Mouse (Mus musculus) natural killer cell, adult 2 months (primary cell): ENCODE data around the gene Prrx2.
A peak's percentile ranks its signal among the peaks of the same experiment; 100 is the strongest.

Source experiments
- DNase-seq, 2 experiments: peaks; one replicate each; pipeline ENCODE4 v3.0.0; 2022; ENCODE audit warnings: low spot score in 2 of 2

Gene Prrx2

GRCm38 (mm10) chr2:30834373-30835022, at the start of gene Prrx2:
Gene Prrx2, plus strand, starts transcription at chr2:30834972.
- no peak for DNase-seq

GRCm38 (mm10) chr2:30787466-30787865, 47.3 kb upstream of the Prrx2 start:
- DNase-seq = no peak

- DNase-seq = no peak
Observed at GRCm38 (mm10) chr2:30792061-30792460, 42.7 kb upstream of the Prrx2 start.

GRCm38 (mm10) chr2:30794179-30795108, 40.3 kb upstream of the Prrx2 start:
- DNase-seq = peak; percentile 87 to 91

- DNase-seq = no peak
Observed at GRCm38 (mm10) chr2:30795271-30795888, 39.4 kb upstream of the Prrx2 start.

GRCm38 (mm10) chr2:30795889-30796275, 38.9 kb upstream of the Prrx2 start:
- no peak for DNase-seq

GRCm38 (mm10) chr2:30796382-30796781, 38.4 kb upstream of the Prrx2 start:
- peak; percentile 61 to 71 for DNase-seq

GRCm38 (mm10) chr2:30799456-30799855, 35.3 kb upstream of the Prrx2 start:
- DNase-seq = no peak

GRCm38 (mm10) chr2:30800671-30801066, 34.1 kb upstream of the Prrx2 start:
- DNase-seq = no peak

- peak in 1 of 2 experiments; percentile 17 for DNase-seq
Observed at GRCm38 (mm10) chr2:30801067-30801852, 33.5 kb upstream of the Prrx2 start.

GRCm38 (mm10) chr2:30803604-30804003, 31.2 kb upstream of the Prrx2 start, which contains the start of gene 1700001O22Rik:
Gene 1700001O22Rik, minus strand, starts transcription at chr2:30803661.
- DNase-seq = no peak

- DNase-seq = no peak
Observed at GRCm38 (mm10) chr2:30805983-30806382, 28.8 kb upstream of the Prrx2 start.

- no peak for DNase-seq
Observed at GRCm38 (mm10) chr2:30807147-30807647, 27.6 kb upstream of the Prrx2 start.

GRCm38 (mm10) chr2:30807648-30808295, 27.0 kb upstream of the Prrx2 start, which contains the start of gene Ntmt1:
Gene Ntmt1, plus strand, starts transcription at chr2:30807826.
- DNase-seq = peak; percentile 100

GRCm38 (mm10) chr2:30808296-30808655, 26.5 kb upstream of the Prrx2 start:
- no peak for DNase-seq

GRCm38 (mm10) chr2:30809503-30809902, 25.3 kb upstream of the Prrx2 start:
- DNase-seq = no peak

- no peak for DNase-seq
Observed at GRCm38 (mm10) chr2:30810573-30810972, 24.2 kb upstream of the Prrx2 start.

- no peak for DNase-seq
Observed at GRCm38 (mm10) chr2:30816383-30816782, 18.4 kb upstream of the Prrx2 start.

- DNase-seq = no peak
Observed at GRCm38 (mm10) chr2:30819873-30820272, 14.9 kb upstream of the Prrx2 start.

- DNase-seq = no peak
Observed at GRCm38 (mm10) chr2:30821073-30821472, 13.7 kb upstream of the Prrx2 start.

GRCm38 (mm10) chr2:30822460-30822859, 12.3 kb upstream of the Prrx2 start:
- DNase-seq = no peak
